Mouse (Mus musculus): Measurements from ENCODE around the gene Asl.

Asl gene

GRCm38 (mm10) chr5:130029142-130029897, at the start of gene Asl, which contains the start of gene Crcp:
Gene Asl (minus strand): TSS chr5:130029247.
Gene Crcp (plus strand): TSS chr5:130029290.
- peak; percentile 83 for DNase-seq

DNA sequence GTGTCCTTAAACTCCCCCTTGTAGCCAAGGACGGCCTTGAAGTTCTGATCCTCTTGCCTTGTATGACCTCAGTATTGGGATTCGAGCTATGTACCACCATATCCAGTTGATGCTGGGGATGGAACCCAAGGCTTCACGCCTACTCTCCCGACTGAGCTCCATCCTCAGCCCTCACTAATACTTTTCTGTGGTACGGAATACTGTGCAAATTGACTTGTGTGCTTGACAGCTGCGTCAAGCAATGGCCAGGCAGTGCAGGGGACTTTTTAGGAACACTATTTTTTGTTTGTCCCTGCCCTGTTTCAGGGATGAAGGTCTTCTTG, 49.7 kb upstream of the Asl start:
- no peak for DNase-seq

- DNase-seq, result peak; percentile 9
Measured at GRCm38 (mm10) chr5:130078096-130078833, 49.2 kb upstream of the Asl start.

GRCm38 (mm10) chr5:130076396-130076795, 47.3 kb upstream of the Asl start:
- DNase-seq, result no peak

DNA sequence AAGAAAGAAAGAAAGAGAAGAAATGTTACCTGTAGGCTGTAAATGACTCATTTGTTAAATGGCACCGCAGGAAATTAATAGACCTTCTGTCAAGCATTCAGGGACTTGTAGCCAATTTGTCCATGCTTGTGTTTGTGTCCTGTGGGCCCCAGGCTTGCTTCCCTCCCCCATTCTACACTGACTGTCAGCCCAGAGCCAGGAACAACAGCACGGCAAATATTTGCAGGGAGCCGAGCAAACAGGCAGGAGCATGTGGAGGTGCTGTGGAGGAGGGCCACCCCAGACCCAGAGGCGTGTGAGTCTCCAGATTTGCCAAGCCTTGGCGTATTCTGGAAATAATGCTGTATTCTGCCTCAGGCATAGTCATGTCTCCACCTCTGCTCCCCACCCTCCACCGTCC, 45.4 kb upstream of the Asl start:
- DNase-seq, result no peak

DNA sequence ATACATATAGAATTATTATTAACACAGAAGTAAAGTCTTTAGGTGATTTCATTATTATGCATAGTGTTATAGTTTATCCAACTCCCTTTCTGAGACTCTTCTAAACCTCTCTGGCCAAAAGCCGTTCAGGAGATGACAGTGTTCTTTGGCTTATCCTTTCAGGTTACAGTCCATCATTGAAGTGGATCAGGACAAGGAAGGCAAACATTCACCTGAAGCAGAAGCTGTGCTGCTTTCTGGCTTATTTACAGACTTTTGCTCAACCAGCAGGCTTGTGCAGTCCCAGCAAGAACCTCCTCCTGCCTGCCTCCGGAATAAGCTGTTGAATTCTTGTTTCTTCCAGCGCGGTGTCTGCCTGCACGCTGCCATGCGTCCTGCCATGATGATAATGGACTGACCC, 44.0 kb upstream of the Asl start, which contains the start of gene Tpst1:
Gene Tpst1, plus strand, starts transcription at position 301 of the 400 bp plus-strand sequence.
- no peak for DNase-seq

- DNase-seq, result no peak
Measured at GRCm38 (mm10) chr5:130067841-130068264, 38.8 kb upstream of the Asl start.

DNA sequence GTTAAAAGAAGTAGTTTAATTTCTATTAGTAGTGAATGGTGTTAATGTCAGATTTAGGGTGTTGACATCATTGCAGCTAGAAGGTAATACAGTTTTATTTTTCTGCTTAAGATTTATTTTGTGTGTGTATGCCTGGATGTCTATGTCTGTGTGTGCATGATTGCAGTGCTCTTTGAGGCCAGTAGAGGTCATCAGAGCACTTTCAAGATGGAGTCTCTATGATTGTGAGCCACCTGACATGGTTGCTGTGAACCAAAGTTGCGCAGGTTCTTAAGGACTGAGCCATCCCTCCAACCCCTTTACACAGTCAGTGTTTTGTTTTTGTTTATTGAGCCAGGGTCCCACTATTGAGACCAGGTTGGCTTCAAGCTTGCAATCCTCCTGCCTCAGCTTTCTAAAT, 36.5 kb upstream of the Asl start:
- peak; percentile 17 for DNase-seq

DNA sequence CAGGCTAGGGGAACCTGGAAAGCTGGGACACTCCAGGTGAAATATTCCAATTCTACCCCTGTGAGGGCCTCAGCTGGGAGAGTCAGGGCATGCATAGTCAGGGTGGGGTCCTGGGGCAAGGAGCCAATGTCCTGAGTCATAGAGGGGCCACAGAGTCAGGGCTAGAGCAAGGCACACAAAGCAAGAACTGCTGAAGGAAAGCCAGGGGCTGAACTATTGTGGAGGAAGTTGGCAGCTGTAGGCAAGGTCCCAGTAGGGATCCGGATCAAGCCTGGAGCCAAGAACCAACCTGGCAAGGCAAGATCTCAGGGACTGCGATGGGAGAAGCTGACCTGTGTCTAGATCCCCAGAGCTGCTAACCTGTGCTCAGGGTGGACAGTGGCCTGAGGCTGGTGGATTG, 34.7 kb upstream of the Asl start:
- DNase-seq, result no peak

DNA sequence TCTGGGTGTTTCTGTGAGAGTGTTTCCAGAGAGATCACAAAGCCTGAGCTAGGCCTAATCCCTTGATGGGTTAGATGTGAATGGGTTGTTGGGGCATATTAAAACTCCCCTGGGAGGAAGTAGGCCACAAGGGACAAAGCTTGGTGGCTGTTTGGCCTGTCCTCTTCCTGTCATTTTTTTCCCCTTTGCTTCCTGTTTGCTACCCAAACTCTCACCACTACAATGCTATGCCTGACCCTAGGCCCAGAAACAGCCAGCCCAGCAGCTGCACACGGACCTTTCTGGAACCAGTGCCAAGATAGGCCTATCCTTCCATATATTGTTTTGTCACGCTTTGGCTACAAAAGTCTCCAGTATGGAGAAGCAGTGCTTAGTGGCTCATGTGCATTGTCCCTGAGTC, 33.0 kb upstream of the Asl start:
- DNase-seq, result no peak

DNA sequence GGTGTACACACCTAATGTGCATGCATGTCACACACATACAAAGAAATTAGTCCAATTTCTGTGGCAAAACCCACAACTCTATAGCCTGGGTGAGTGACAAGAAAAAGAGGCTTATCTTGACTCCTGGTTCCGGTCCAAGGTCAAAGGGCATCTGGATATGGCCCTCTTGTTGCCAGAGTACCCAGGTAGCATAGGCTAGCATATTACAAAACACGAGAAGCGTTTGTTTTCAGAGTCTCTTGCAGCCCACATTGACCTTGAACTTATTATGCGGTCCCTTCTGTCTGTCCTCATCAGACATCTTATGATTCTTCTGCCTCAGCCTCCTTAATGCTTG, 31.2 kb upstream of the Asl start:
- DNase-seq, result no peak

DNA sequence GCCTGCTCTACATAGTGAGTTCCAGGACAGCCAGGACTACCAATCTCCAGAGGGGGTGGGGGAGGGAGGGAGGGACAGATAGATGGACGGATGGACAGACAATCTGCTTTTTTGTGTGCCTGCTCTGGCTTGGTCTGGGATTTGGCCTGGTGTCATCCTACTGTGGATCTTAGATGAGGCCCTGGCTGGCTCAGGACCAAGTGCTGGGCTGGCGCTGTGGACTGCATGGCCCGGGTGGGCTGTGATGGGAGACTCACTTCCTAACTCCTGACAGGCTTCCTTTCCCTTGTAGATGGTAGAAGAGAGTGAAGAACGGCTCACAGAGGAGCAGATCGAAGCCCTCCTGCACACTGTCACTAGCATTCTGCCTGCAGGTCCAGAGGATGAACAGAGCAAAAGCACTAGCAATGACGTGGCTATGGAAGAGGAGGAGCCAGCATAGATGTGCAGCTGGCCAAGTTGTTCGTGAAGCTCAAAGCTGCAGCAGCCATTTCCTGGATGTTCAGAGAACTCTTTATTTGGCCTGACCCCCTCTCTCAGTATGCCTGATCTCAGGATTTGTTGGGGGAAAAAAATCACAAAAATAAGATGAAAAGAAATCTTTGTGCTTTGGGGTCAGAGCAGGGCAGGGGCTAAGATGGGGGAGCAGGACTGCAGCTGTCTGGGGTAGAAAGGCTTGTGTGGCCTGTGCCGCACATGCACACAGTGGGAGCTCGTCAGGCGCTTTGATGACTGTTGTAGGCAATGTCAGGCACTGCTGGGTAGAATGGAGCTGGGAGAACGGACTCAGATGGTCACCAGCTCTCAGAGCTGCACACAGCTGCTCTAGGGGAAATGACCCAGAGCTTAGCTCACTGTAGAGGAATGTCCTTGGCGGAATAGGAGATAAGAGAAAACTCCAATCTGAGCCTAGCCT, 30.6 kb upstream of the Asl start:
- no peak for DNase-seq

- no peak for DNase-seq
Measured at GRCm38 (mm10) chr5:130056303-130056702, 27.3 kb upstream of the Asl start.

DNA sequence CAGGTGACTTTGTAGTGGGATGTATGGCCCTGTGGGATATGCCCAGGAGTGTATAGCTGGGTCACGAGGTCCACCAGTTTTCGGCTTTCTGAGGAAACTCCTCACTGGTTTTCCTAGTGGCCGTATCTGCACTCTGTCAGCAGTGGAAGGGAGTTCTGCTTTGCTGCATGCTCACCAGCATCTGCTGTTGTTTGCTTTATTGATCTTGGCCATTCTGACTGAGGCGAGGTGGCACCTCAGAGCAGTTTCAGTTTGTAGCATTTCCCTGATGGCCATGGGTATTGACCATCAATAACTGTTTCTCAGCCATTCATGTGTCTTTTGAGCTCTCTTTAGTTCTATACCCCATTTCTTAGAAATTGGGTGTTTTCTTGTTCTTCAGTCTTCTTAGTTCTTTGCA, 26.6 kb upstream of the Asl start:
- no peak for DNase-seq

GRCm38 (mm10) chr5:130052955-130053354, 23.9 kb upstream of the Asl start:
- DNase-seq, result no peak

DNA sequence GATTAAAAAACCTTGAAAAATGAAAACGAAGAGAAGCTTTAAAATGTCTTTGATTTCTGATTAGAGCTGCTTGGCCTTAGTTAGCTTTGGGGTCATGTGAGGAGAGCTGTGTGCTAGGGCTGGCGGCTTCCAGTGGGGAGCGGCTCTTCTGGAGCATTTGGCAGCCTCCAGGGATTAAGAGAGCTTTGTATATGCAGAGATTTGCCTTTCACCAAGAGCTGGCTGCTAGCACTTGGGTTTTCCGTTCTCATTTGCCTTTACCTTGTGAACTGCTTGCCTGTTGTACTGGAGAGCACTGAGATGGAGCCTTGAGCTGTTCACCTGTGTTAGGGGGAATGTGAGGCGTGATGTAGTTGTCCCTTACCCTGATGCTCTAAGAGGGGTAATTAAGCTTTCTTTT, 23.5 kb upstream of the Asl start:
- no peak for DNase-seq

DNA sequence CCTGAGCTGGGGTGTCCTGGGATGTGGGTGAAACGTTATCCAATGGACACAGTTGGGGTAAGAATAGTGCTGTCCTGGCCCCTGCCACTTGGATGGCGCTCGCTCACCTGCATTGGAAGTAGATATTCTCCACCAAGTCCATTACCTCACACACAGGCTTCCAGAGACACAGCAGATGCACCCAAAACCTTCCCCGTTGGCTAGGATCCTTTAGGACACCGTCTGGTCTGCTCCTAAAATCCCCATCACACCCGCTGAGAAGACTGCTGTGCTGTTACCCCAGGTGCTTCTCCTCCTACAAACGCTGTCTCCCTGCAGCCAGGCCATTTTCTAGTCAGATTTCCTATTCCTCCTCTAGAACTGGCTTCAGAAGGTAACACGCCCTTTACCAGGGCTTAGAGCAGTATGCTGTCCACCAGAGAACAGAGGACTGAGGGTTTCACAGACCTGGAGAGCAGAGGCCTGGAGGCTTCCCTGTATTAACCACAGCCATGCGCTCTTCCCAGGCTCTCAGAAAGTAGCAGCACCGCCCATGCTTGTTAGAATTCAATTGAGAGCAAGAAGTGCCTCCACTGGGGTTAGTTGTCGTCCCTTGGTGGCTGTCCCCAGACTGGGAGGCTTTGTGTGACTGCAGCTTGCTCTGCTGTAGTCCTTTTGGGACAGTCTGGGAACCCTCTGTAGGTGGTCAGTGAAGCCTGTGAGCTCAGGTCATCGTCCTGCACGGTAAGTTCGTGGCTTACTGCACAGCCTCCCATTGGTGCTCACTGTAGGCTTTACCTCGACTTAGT, 22.2 kb upstream of the Asl start:
- DNase-seq, result no peak

- no peak for DNase-seq
Measured at GRCm38 (mm10) chr5:130050416-130050815, 21.4 kb upstream of the Asl start.

GRCm38 (mm10) chr5:130048786-130049520, 19.9 kb upstream of the Asl start:
- no peak for DNase-seq

DNA sequence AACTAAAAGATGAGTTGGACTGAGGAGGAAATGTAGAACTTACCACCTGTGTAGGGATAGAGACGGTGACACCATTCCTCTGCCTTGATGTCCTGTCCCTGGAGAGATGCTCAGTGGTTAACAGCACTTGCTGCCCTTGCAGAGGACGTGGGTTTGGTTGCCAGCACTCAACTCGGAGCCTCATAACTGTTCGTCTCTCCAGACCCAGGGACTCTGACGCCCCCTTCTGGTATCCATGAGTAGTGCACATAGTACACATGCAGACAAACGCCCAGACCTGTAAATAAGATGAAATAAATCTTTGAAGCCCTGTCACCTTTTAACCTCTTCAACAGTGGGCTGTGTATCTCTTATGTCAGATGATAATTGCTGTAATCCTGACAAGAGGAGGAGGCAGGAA, 18.0 kb upstream of the Asl start:
- no peak for DNase-seq

DNA sequence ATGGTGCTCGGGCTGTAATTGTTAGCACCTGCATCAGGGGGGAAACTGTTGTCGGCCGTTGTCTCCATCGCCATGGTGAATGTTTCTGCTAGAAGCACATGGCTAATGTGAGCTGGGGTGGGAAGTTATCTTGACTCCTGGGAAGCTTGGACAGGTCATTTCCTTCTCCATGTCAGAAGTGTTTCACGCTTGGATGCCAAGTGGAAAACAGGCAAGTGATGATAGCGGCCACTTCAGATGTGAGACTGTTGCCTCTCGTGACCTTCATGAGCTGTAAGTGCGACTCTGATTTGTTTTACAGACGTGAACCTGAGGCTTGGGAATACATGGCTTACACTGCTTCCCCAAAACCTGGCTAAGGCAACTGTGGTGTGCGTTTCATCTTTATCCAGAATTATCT, 17.5 kb upstream of the Asl start:
- DNase-seq, result no peak

- DNase-seq, result no peak
Measured at GRCm38 (mm10) chr5:130046100-130046499, 17.1 kb upstream of the Asl start.
